Mouse (Mus musculus) midbrain, embryonic 15.5 days (tissue): ENCODE data around the gene C130079G13Rik. TPM values are rescaled to one million over a fixed set of nuclear protein-coding genes. Genes with fewer than 3 reads are reported as not detected.
"Not testable (repeated sequence)": the region's sequence is repeated elsewhere in the genome, so short reads cannot be mapped to it uniquely, and the experiment has no call there.

ENCODE experiments used
- ATAC-seq: fragments of 200-750 bp; cut with Nextera tagmentation; replicated peaks from 2 replicates; pipeline ENCODE4 v1.8.0; 2017; ENCODE audit warnings: moderate TSS enrichment
- H3K27ac ChIP-seq: fragments of 300-500 bp; sonication (generic); 2 replicates; pipeline ENCODE4 v1.5.1; 2015; ENCODE audit warnings: mild to moderate bottlenecking, inconsistent platforms
- H3K27me3 ChIP-seq: fragments of 300-500 bp; sonication (generic); replicated peaks from 2 replicates; pipeline ENCODE4 v1.6.1; 2015; ENCODE audit warnings: inconsistent platforms
- H3K36me3 ChIP-seq: fragments of 300-500 bp; sonication (generic); replicated peaks from 2 replicates; pipeline ENCODE4 v1.6.1; 2015; ENCODE audit warnings: inconsistent platforms
- H3K4me1 ChIP-seq: fragments of 300-500 bp; sonication (generic); 2 replicates; pipeline ENCODE4 v1.6.1; 2015; ENCODE audit warnings: inconsistent platforms
- H3K4me2 ChIP-seq: fragments of 300-500 bp; sonication (generic); 2 replicates; pipeline ENCODE4 v1.6.1; 2015; ENCODE audit warnings: inconsistent platforms, mild to moderate bottlenecking, moderate library complexity
- H3K4me3 ChIP-seq: fragments of 300-500 bp; sonication (generic); 2 replicates; pipeline ENCODE4 v1.5.1; 2015; ENCODE audit warnings: mild to moderate bottlenecking, inconsistent platforms
- H3K9ac ChIP-seq: fragments of 300-500 bp; sonication (generic); 2 replicates; pipeline ENCODE4 v1.6.1; 2015; ENCODE audit warnings: mild to moderate bottlenecking, inconsistent platforms
- H3K9me3 ChIP-seq: fragments of 300-500 bp; sonication (generic); 2 replicates; pipeline ENCODE4 v1.6.1; 2016; ENCODE audit warnings: inconsistent platforms
- WGBS: fragments of 180-500 bp; shearing (Covaris S2); methylation state at CpG from one replicate; pipeline ENCODE4 v1.1.7; 2015; ENCODE audit warnings: mixed read lengths; 5-methylcytosine and 5-hydroxymethylcytosine counted together
- polyA plus RNA-seq: library from polyadenylated mRNA; unstranded; fragments of >200 nt; fragmentation: Nextera tagmentation; extraction: Ambion mirVana; gene quantifications from 2 replicates; pipeline ENCODE4 v1.2.1, GENCODE M21; 2015

Gene C130079G13Rik
- not detected in 2 replicates for polyA plus RNA-seq

GRCm38 (mm10) chr3:59924914-59925313 lies at the start of gene C130079G13Rik:
C130079G13Rik (plus strand) TSS chr3:59925214.
- H3K36me3 ChIP-seq: no peaks in the 10 kb centered on the region
- ATAC-seq: no peak
- H3K4me1 ChIP-seq: no peaks in the 10 kb centered on the region
- no peak within 1 kb of the TSS for H3K9ac ChIP-seq
- H3K27me3 ChIP-seq: no peaks in the 10 kb centered on the region
- no peak within 1 kb of the TSS for H3K27ac ChIP-seq
- H3K4me3 ChIP-seq: no peak within 1 kb of the TSS
- H3K9me3 ChIP-seq: no peaks in the 10 kb centered on the region
- no peak within 1 kb of the TSS for H3K4me2 ChIP-seq
- WGBS: 85% methylated on average over 2 of the region's 2 CpGs

DNA sequence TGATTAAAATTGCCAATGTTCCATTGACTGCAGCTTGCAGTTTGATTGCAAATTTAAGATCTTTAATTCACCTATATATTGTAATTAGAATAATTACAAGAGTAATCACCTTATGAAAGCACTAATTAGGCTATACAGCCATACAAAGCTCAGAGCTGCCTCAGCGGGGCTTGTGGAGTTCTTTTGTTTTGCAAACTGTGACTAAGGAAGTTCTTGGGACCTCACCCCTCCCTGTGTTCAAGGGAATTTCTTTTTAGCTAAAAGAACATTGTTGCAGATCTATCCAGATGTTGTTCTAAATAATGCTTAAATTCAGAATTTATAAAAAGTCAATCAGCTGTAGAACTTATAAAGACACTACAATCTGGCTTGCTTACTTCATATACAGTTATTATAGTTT lies 47.4 kb upstream of the C130079G13Rik start:
- ATAC-seq, H3K9ac ChIP-seq, H3K4me1 ChIP-seq, H3K9me3 ChIP-seq, H3K27ac ChIP-seq, H3K36me3 ChIP-seq, H3K27me3 ChIP-seq, H3K4me3 ChIP-seq, H3K4me2 ChIP-seq: not testable (repeated sequence)
- 19% methylated on average over 1 of the region's 1 CpGs for WGBS

DNA sequence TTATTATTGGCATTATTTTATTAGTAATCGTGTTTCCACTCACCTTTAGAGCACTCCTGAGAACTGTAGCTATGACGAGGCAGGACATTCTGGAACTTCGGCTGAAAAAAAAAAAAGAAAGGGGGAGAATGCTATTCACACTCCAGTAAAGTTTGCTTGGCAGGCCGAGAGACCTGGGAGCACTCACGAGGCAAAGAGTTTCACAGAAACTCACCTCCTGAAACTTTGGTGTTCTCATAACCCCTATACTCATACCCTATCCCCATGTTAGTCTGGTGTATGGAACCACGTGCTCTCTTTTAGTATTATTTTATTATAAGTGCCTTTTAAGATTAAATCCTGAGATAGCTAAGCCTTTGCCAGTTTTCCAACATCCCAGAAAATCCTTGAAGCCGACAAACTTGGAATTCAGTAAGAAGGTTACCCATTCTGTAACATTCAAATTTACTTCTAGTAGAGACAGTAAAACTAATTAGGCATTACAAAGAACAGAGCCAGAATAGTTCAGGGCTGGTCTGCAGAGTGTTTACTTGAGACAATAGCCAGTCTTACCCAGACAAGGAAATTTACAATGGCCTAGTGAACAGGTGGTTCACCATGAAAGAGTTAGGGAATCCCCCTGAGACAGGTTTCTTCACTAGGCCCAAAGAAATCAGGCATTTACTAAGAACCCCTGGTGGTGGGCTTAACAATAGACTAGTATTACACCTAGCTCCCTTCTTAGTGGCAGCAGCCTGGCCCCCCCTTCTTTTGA lies 45.0 kb upstream of the C130079G13Rik start:
- not testable (repeated sequence) for H3K27ac ChIP-seq, H3K9me3 ChIP-seq, H3K27me3 ChIP-seq, H3K9ac ChIP-seq, H3K4me1 ChIP-seq, ATAC-seq, H3K36me3 ChIP-seq, H3K4me3 ChIP-seq, H3K4me2 ChIP-seq
- 79% methylated on average over 7 of the region's 7 CpGs for WGBS

GRCm38 (mm10) chr3:59893276-59893675 lies 31.7 kb upstream of the C130079G13Rik start:
- ATAC-seq: no peak
- Histone ChIP-seq H3K27me3 (no peaks in the 10 kb centered on the region), H3K36me3 (no peaks in the 10 kb centered on the region), H3K4me2 (no peak overlapping the region), H3K27ac (no peak overlapping the region), H3K9ac (no peak overlapping the region), H3K4me3 (no peak overlapping the region), H3K9me3 (no peaks in the 10 kb centered on the region), H3K4me1 (no peaks in the 10 kb centered on the region)
- WGBS: 88% methylated on average over 2 of the region's 2 CpGs

DNA sequence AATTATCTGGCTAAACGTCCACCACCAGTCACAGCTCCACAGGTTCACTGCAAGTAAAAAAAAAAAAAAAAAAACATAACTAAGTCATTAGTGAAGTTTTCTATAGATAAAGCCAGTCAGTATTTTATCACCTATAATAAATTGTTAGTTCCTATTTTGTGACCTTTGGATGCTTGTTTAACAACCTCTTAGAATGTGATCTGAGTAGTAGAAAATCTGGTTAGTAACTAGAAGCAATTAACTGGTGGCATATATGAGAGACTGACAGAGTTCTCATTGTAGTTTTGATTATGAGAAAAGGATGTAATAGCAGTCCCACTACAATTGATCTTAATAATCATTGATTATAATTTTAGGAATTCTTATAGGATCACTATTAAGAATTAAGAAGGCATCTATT lies 9.6 kb downstream of the C130079G13Rik start:
- Histone ChIP-seq H3K9ac (no peak overlapping the region), H3K4me3 (no peak overlapping the region), H3K36me3 (no peaks in the 10 kb centered on the region), H3K9me3 (no peaks in the 10 kb centered on the region), H3K27ac (no peak overlapping the region), H3K4me1 (no peaks in the 10 kb centered on the region), H3K27me3 (no peaks in the 10 kb centered on the region), H3K4me2 (no peak overlapping the region)
- WGBS: 82% methylated on average over 1 of the region's 1 CpGs
- no peak for ATAC-seq

GRCm38 (mm10) chr3:59947294-59947950 lies 22.4 kb downstream of the C130079G13Rik start:
- H3K27ac ChIP-seq: no peak overlapping the region
- ATAC-seq: no peak
- WGBS: 94% methylated on average over 10 of the region's 10 CpGs

GRCm38 (mm10) chr3:59970891-59971290 lies 45.9 kb downstream of the C130079G13Rik start:
- Histone ChIP-seq H3K4me2 (no peak overlapping the region), H3K4me1 (no peaks in the 10 kb centered on the region), H3K9me3 (no peaks in the 10 kb centered on the region), H3K4me3 (no peak overlapping the region), H3K36me3 (no peaks in the 10 kb centered on the region), H3K9ac (no peak overlapping the region), H3K27ac (no peak overlapping the region), H3K27me3 (no peaks in the 10 kb centered on the region)
- WGBS: 83% methylated on average over 5 of the region's 5 CpGs
- ATAC-seq: no peak

More at GRCm38 (mm10) chr3:59947294-59947950, 22.4 kb downstream of the C130079G13Rik start:
- Histone ChIP-seq H3K27me3 (no peaks in the 10 kb centered on the region), H3K4me3 (no peak overlapping the region), H3K4me2 (no peak overlapping the region), H3K9ac (no peak overlapping the region), H3K9me3 (no peaks in the 10 kb centered on the region), H3K4me1 (no peaks in the 10 kb centered on the region), H3K36me3 (no peaks in the 10 kb centered on the region)

DNA sequence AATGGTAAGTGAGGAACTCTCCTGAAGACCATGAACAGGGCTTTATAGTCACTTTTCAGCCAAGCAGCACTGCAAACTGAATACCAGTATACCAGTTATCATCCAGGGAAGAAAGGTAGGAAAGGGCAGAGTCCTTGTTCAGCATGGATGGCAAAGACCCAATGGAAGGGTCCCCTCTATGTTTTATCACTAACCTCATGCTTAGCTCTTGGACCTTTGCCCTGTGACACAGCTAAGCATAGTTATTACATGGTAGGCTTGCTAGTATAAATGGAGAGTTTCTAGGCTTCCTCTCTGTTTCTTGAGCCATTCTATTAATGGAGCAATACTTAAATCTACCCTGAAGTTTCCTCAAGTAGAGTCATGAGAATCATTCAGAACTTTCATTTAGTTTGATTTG lies 49.6 kb downstream of the C130079G13Rik start:
- no peaks in the 10 kb centered on the region for H3K27me3 ChIP-seq
- no peak overlapping the region for H3K4me2 ChIP-seq
- no peak for ATAC-seq
- no peaks in the 10 kb centered on the region for H3K36me3 ChIP-seq
- H3K27ac ChIP-seq: no peak overlapping the region
- H3K9ac ChIP-seq: no peak overlapping the region
- no peaks in the 10 kb centered on the region for H3K4me1 ChIP-seq
- no peak overlapping the region for H3K4me3 ChIP-seq
- no peaks in the 10 kb centered on the region for H3K9me3 ChIP-seq

Other genes starting within 250 kb of the C130079G13Rik start
- gene Gm5538, start 195.4 kb upstream of the C130079G13Rik start, polyA plus RNA-seq: not detected in 2 replicates
- gene Gm8298, start 64.2 kb upstream of the C130079G13Rik start, polyA plus RNA-seq: not detected in 2 replicates
- not detected in 2 replicates for gene Aadacl2, start 81.5 kb downstream of the C130079G13Rik start, polyA plus RNA-seq
- 0.26 TPM in 1 of 2 replicates, not detected in the other for gene Aadac, start 100.5 kb downstream of the C130079G13Rik start, polyA plus RNA-seq
- not detected in 2 replicates for gene Sucnr1, start 156.7 kb downstream of the C130079G13Rik start, polyA plus RNA-seq